Mouse (Mus musculus) layer of hippocampus, adult 18-20 months (tissue): ENCODE results near the gene Fam32a. TPM values are rescaled to one million over a fixed set of nuclear protein-coding genes. Genes with fewer than 3 reads are reported as not detected.

Source experiments
- DNase-seq, 2 experiments: peaks; one replicate each; pipeline ENCODE4 v3.0.0; 2022; ENCODE audit warnings: low spot score in 2 of 2
- total RNA-seq, 2 experiments: library from RNA; stranded (reverse); gene quantifications; 2 replicates each; pipeline ENCODE4 v1.2.3; 2021

Fam32a gene
- total RNA-seq, 2 experiments from 2014 or later, result 64.2 to 70.1 TPM

DNA sequence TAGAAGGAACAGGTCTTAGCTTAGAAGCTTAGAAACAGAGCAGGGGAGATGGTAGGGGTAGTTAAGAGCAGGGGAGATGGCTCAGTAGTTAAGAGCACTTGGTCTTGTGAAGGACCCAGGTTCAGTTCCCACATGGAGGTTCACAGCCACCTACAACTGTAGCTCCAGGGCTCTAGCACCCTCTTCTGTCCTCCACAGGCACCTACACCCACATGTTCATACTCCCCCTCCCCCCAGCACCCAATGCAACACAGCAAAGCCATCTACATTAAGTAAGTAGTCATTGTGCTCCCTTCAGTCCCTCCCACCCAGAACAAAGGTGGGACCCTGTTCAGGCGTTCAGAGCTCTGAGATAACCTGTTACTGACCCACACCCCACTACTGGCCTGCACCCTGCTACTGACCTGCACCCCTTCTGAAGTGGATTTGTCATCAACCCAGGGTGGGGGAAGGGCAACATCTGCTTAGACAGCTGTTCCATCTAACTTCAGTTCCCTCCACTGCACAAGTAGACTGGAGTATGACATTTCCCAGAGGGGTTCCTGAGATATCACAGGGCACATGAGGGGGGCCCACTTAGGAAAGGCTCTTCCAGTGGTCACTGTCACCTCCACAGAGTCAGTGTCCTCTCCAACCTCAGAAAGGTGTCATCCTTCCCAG, 53.7 kb downstream of the Fam32a start:
- no peak for DNase-seq

DNA sequence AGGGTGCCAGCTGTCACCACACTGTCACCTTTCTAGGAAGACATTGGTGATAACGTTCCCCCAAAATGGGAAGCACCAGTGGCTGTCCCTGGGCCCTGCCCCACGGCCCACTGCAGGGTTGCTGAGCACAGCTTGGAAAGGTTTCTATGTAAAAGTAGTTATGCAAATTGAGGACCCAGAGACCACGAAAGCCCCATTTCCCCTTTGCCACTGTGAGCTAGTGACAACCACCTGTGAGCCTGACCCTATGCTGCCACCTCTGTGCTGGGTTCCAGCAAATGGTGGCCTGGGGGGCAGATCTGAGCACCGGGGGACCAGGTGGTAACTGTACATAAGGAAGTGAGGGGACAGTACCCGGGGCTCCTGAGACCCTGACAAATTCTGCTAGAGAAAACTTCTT, 54.3 kb downstream of the Fam32a start:
- DNase-seq, result no peak

Other genes starting within 250 kb of the Fam32a start
- not detected for gene Cyp4f18, start 210.1 kb upstream of the Fam32a start, total RNA-seq
- not detected for gene Olfr372, start 178.5 kb upstream of the Fam32a start, total RNA-seq
- gene Olfr373, start 136.6 kb upstream of the Fam32a start, total RNA-seq, result not detected
- not detected for gene Olfr374, start 112.7 kb upstream of the Fam32a start, total RNA-seq
- gene Tpm4, start 84.8 kb upstream of the Fam32a start, total RNA-seq, result 10 to 100 TPM; 24.9 to 26.6 TPM
- 10 to 100 TPM; 39.8 to 41.4 TPM for gene Rab8a, start 58.5 kb upstream of the Fam32a start, total RNA-seq
- under 1 TPM in 1 of 2 experiments, not detected in 1; 0.25 TPM for gene Hsh2d, start 30.1 kb upstream of the Fam32a start, total RNA-seq
- gene Cib3, start 6.9 kb upstream of the Fam32a start, total RNA-seq, result under 1 TPM in 1 of 2 experiments, not detected in 1; 0.47 TPM
- gene Gm11034, start 6.1 kb upstream of the Fam32a start, total RNA-seq, result not detected
- gene Ap1m1, start 20.3 kb downstream of the Fam32a start, total RNA-seq, result 10 to 100 TPM; 84.2 to 87.4 TPM
- gene Gm10282, start 85.5 kb downstream of the Fam32a start, total RNA-seq, result 1 to 10 TPM; 4.8 to 6.0 TPM
- gene Klf2, start 99.3 kb downstream of the Fam32a start, total RNA-seq, result 10 to 100 TPM; 20.1 to 22.2 TPM
- 10 to 100 TPM; 60.6 to 67.8 TPM for gene Eps15l1, start 201.7 kb downstream of the Fam32a start, total RNA-seq
- gene Calr3, start 224.1 kb downstream of the Fam32a start, total RNA-seq, result 1 to 10 TPM in 1 of 2 experiments, under 1 TPM in 1; 0.84 to 1.5 TPM
- gene 1700030K09Rik, start 224.2 kb downstream of the Fam32a start, total RNA-seq, result 10 to 100 TPM in 1 of 2 experiments, 1 to 10 TPM in 1; 9.7 to 10.1 TPM